Mouse (Mus musculus) stomach, postnatal 0 days (tissue): ENCODE data around the gene Oaz1.

ENCODE experiments used
- CTCF ChIP-seq: IDR thresholded peaks from 2 replicates; pipeline ENCODE4 v1.5.1; 2016; ENCODE audit warnings: antibody characterized with exemption, low read depth, mild to moderate bottlenecking, moderate library complexity
- EP300 ChIP-seq: optimal IDR thresholded peaks from 2 replicates; pipeline ENCODE3; 2016; ENCODE audit warnings: antibody characterized with exemption

- TF ChIP-seq CTCF, result no peak
- no peak for TF ChIP-seq EP300
These were observed 46.9 kb upstream of the Oaz1 start for GRCm38 (mm10) chr10:80779565-80779964.
